16 mouse cellular contexts compared by ENCODE assay signal in genomic region chr5:80393656-80394055, GRCm38 (mm10).
DNase-seq lines count a peak whose midpoint lies in the region; ATAC-seq lines count a peak whose summit lies in the region.
"Had no signal": no experiment of that assay in that cellular context is flagged by ENCODE, and none has a peak within 500 bp of the region (broad histone marks: within the 10 kb centered on the region; RNA-seq: fewer than 3 reads in every experiment).

No protein-coding gene starts in this region.

- H3K36me3 ChIP-seq in midbrain, embryonic 11.5 days (ENCODE audit: control insufficient read depth, insufficient read depth, low read length): no peaks in the 10 kb centered on the region
- no peaks in the 10 kb centered on the region for H3K36me3 ChIP-seq in midbrain, embryonic 10.5 days
- H3K36me3 ChIP-seq in forebrain, embryonic 15.5 days: no peaks in the 10 kb centered on the region
- H3K36me3 ChIP-seq: heart, embryonic 15.5 days; hindbrain, embryonic 13.5 days had no signal

- no peak overlapping the region for H3K4me3 ChIP-seq in midbrain, embryonic 11.5 days (ENCODE audit: low read depth, low read length)
- no peak overlapping the region for H3K4me3 ChIP-seq in midbrain, embryonic 10.5 days
- no peak overlapping the region for H3K4me3 ChIP-seq in forebrain, embryonic 15.5 days
- H3K4me3 ChIP-seq: heart, embryonic 15.5 days; hindbrain, embryonic 13.5 days had no signal

- no peak overlapping the region for H3K9ac ChIP-seq in midbrain, embryonic 11.5 days (ENCODE audit: low read length)
- H3K9ac ChIP-seq in forebrain, embryonic 15.5 days (replicated peaks): no peak overlapping the region
- H3K9ac ChIP-seq: heart, embryonic 15.5 days; hindbrain, embryonic 13.5 days had no signal

- no peaks in the 10 kb centered on the region for H3K4me1 ChIP-seq in midbrain, embryonic 11.5 days (ENCODE audit: control insufficient read depth, insufficient read depth, low read length)
- H3K4me1 ChIP-seq in midbrain, embryonic 10.5 days: no peaks in the 10 kb centered on the region
- no peaks in the 10 kb centered on the region for H3K4me1 ChIP-seq in forebrain, embryonic 15.5 days
- H3K4me1 ChIP-seq: heart, embryonic 15.5 days; hindbrain, embryonic 13.5 days had no signal

- H3K4me2 ChIP-seq in midbrain, embryonic 11.5 days: no peak overlapping the region
- no peak overlapping the region for H3K4me2 ChIP-seq in forebrain, embryonic 15.5 days (replicated peaks)
- H3K4me2 ChIP-seq: heart, embryonic 15.5 days; hindbrain, embryonic 13.5 days had no signal

- 46% methylated on average over 3 of the region's 3 CpGs for WGBS in midbrain, embryonic 11.5 days
- WGBS in midbrain, embryonic 10.5 days: 53% methylated on average over 3 of the region's 3 CpGs
- WGBS in forebrain, embryonic 15.5 days: 8% methylated on average over 3 of the region's 3 CpGs

- H3K27me3 ChIP-seq in midbrain, embryonic 11.5 days (ENCODE audit: control insufficient read depth, insufficient read depth, low read length): no peaks in the 10 kb centered on the region
- H3K27me3 ChIP-seq in midbrain, embryonic 10.5 days (ENCODE audit: low read depth, poor library complexity, severe bottlenecking): no peaks in the 10 kb centered on the region
- no peaks in the 10 kb centered on the region for H3K27me3 ChIP-seq in forebrain, embryonic 15.5 days
- H3K27me3 ChIP-seq: heart, embryonic 15.5 days; hindbrain, embryonic 13.5 days; Patski had no signal

- peak; percentile 2 to 5 for DNase-seq in cerebellum, postnatal 14 days
- no peak for DNase-seq in cerebellum, adult 18-20 months
- DNase-seq in midbrain, embryonic 11.5 days (ENCODE audit: low spot score, missing footprints): no peak
- no peak for DNase-seq in midbrain, embryonic 10.5 days (ENCODE audit: low spot score)
- peak; percentile 31 to 47 for DNase-seq in layer of hippocampus, postnatal 36 days
- no peak for DNase-seq in kidney, adult 8-10 months
- DNase-seq: cerebellum, adult 9-11 months; heart, adult 11 months; kidney, adult 2 months; liver; lung, adult 2 months had no signal

- peak; percentile 40; the same call in 1 of the 2 replicates for ATAC-seq in midbrain, embryonic 11.5 days (ENCODE audit: low FRiP score)
- ATAC-seq in forebrain, embryonic 15.5 days (replicated peaks): peak; percentile 91
- no peak for ATAC-seq in monocyte, adult 5-6 weeks (replicated peaks; ENCODE audit: insufficient number of reproducible peaks, low FRiP score, low TSS enrichment, poor library complexity, severe bottlenecking)
- ATAC-seq: Patski had no signal

- H3K9me3 ChIP-seq in midbrain, embryonic 11.5 days (ENCODE audit: control insufficient read depth, low read length): no peaks in the 10 kb centered on the region
- H3K9me3 ChIP-seq in midbrain, embryonic 10.5 days (replicated peaks): no peaks in the 10 kb centered on the region
- no peaks in the 10 kb centered on the region for H3K9me3 ChIP-seq in forebrain, embryonic 15.5 days
- H3K9me3 ChIP-seq: heart, embryonic 15.5 days; hindbrain, embryonic 13.5 days had no signal

- no peak overlapping the region for H3K27ac ChIP-seq in midbrain, embryonic 11.5 days (ENCODE audit: low read depth, low read length)
- no peak overlapping the region for H3K27ac ChIP-seq in midbrain, embryonic 10.5 days (replicated peaks)
- no peak overlapping the region for H3K27ac ChIP-seq in forebrain, embryonic 15.5 days (replicated peaks)
- H3K27ac ChIP-seq: heart, embryonic 15.5 days; hindbrain, embryonic 13.5 days had no signal

Comparison
In these comparisons a context has a peak if more than half of its experiments do, and no peak if none do; other contexts are left out.
1. DNase-seq: peak in cerebellum, postnatal 14 days (2 of 2) and layer of hippocampus, postnatal 36 days (2 of 2); none in cerebellum, adult 18-20 months (0 of 2), midbrain, embryonic 11.5 days (single experiment), midbrain, embryonic 10.5 days (single experiment) and kidney, adult 8-10 months (0 of 2).